Mouse (Mus musculus) embryonic fibroblast, embryonic 13.5 days (primary cell): Measurements from ENCODE around the gene Zbtb38. TPM values are rescaled to one million over a fixed set of nuclear protein-coding genes. Genes with fewer than 3 reads are reported as not detected.

Experiments used
- H3K27ac ChIP-seq: 2 replicates; pipeline ENCODE4 v1.5.1; 2012; ENCODE audit warnings: low read length, control low read depth, inconsistent platforms; ENCODE audit not compliant: insufficient read depth
- H3K4me1 ChIP-seq: 2 replicates; pipeline ENCODE4 v1.6.1; 2011; ENCODE audit warnings: low read length; ENCODE audit not compliant: control insufficient read depth, insufficient read depth
- H3K4me3 ChIP-seq: 2 replicates; pipeline ENCODE4 v1.5.1; 2011; ENCODE audit warnings: mild to moderate bottlenecking, control low read depth, low read length; ENCODE audit not compliant: insufficient read depth
- CTCF ChIP-seq: IDR thresholded peaks from 2 replicates; pipeline ENCODE4 v1.5.1; 2011; ENCODE audit warnings: mild to moderate bottlenecking, control low read depth, low read length, moderate library complexity, borderline replicate concordance; ENCODE audit not compliant: insufficient read depth
- POLR2A ChIP-seq: IDR thresholded peaks from 2 replicates; pipeline ENCODE4 v1.6.1; 2011; ENCODE audit warnings: low read depth, mild to moderate bottlenecking, control low read depth, low read length, moderate library complexity
- polyA plus RNA-seq: library from polyadenylated mRNA; stranded (reverse); fragments of >200 nt; gene quantifications from 2 replicates; pipeline ENCODE4 v1.2.4, GENCODE M21; 2011; ENCODE audit warnings: low read depth; ENCODE audit not compliant: missing spikeins, insufficient read length

Gene Zbtb38
- polyA plus RNA-seq, 1 experiment: 33.6 TPM

GRCm38 (mm10) chr9:96763847-96764631 is 11.4 kb upstream of the Zbtb38 start:
- no peak overlapping the region for H3K4me3 ChIP-seq
- no peaks in the 10 kb centered on the region; the same call in none of the 2 replicates for H3K4me1 ChIP-seq
- TF ChIP-seq CTCF (no peak), POLR2A (no peak)
- no peak overlapping the region for H3K27ac ChIP-seq

GRCm38 (mm10) chr9:96763025-96763424 is 10.4 kb upstream of the Zbtb38 start:
- Histone ChIP-seq H3K4me1 (no peaks in the 10 kb centered on the region; the same call in none of the 2 replicates), H3K27ac (no peak overlapping the region), H3K4me3 (no peak overlapping the region)
- TF ChIP-seq POLR2A (no peak), CTCF (no peak)

- H3K4me1 ChIP-seq: peaks cover 2% of the 10 kb centered on the region; the same call in 1 of the 2 replicates
- peak overlapping the region; percentile 53 for H3K27ac ChIP-seq
- peak; percentile 25; the same call in 1 of the 2 replicates for TF ChIP-seq POLR2A
- peak; percentile 72 for TF ChIP-seq CTCF
- H3K4me3 ChIP-seq: no peak overlapping the region
Measured at GRCm38 (mm10) chr9:96758749-96759597, 6.3 kb upstream of the Zbtb38 start.

- H3K4me3 ChIP-seq: no peak overlapping the region
- H3K27ac ChIP-seq: no peak overlapping the region
- H3K4me1 ChIP-seq: peaks cover 7% of the 10 kb centered on the region
- no peak for TF ChIP-seq POLR2A
- no peak for TF ChIP-seq CTCF
Measured at GRCm38 (mm10) chr9:96756638-96757435, 4.2 kb upstream of the Zbtb38 start.

- Histone ChIP-seq H3K4me1 (peaks cover 7% of the 10 kb centered on the region), H3K4me3 (no peak overlapping the region), H3K27ac (no peak overlapping the region)
- TF ChIP-seq POLR2A: no peak
- no peak for TF ChIP-seq CTCF
Measured at GRCm38 (mm10) chr9:96755761-96756160, 3.1 kb upstream of the Zbtb38 start.

- H3K4me1 ChIP-seq: peaks cover 7% of the 10 kb centered on the region
Measured at GRCm38 (mm10) chr9:96754625-96754969, 2.0 kb upstream of the Zbtb38 start.

GRCm38 (mm10) chr9:96753921-96754624 is 1.4 kb upstream of the Zbtb38 start:
- H3K4me1 ChIP-seq: peaks cover 7% of the 10 kb centered on the region
- TF ChIP-seq CTCF (no peak), POLR2A (no peak)
- no peak overlapping the region for H3K4me3 ChIP-seq
- H3K27ac ChIP-seq: no peak overlapping the region

More at GRCm38 (mm10) chr9:96754625-96754969, 2.0 kb upstream of the Zbtb38 start:
- H3K27ac ChIP-seq: no peak overlapping the region
- H3K4me3 ChIP-seq: no peak overlapping the region
- TF ChIP-seq POLR2A (no peak), CTCF (no peak)

- Histone ChIP-seq H3K27ac (peak overlapping the region; percentile 85; the same call in 1 of the 2 replicates), H3K4me1 (peaks cover 7% of the 10 kb centered on the region), H3K4me3 (no peak overlapping the region)
- TF ChIP-seq CTCF (no peak), POLR2A (no peak)
Measured at GRCm38 (mm10) chr9:96753392-96753791, 761 bp upstream of the Zbtb38 start.
